Mouse (Mus musculus) lung, adult 2 months (tissue): ENCODE results near the gene Pom121.

Experiments
- CTCF ChIP-seq: fragments of 200-500 bp; IDR thresholded peaks from 2 replicates; pipeline ENCODE4 v1.5.1; 2011; ENCODE audit warnings: mild to moderate bottlenecking, low read length, control low read depth; ENCODE audit not compliant: insufficient read depth
- POLR2A ChIP-seq: fragments of 200-500 bp; IDR thresholded peaks from 2 replicates; pipeline ENCODE4 v1.6.1; 2011; ENCODE audit warnings: low read depth, mild to moderate bottlenecking, control low read depth, low read length, borderline replicate concordance; ENCODE audit errors: extremely low read depth

DNA sequence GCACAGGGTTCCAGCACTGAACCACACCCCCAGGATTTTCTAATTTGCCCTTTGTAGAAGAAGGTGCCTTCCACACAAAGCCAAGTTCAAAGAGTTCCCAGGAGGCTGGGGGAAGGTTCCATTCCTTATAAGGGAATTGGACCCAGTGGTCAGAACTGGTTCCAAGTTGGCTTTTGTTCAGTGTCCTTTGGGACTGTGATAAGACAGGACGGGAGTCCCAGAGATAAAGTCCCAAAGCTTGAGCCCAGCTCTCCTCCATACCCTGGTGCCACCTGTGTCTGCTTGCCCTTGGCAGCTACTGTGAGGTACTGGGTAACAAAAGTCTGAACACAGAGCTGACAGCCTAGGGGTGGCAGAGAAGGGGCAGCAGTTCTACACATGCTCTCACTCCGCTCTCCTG lies 34.6 kb downstream of the Pom121 start:
- TF ChIP-seq CTCF (no peak), POLR2A (no peak)
